Mouse (Mus musculus) neural tube, embryonic 12.5 days (tissue): ENCODE results near the gene Iqcf3. TPM values are rescaled to one million over a fixed set of nuclear protein-coding genes. Genes with fewer than 3 reads are reported as not detected.

ENCODE experiments used
- ATAC-seq: fragments of 200-750 bp; cut with Nextera tagmentation; 2 replicates; pipeline ENCODE4 v1.8.0; 2017; ENCODE audit warnings: low read depth, mild to moderate bottlenecking, moderate TSS enrichment, moderate library complexity; ENCODE audit not compliant: low FRiP score
- H3K27ac ChIP-seq: fragments of 300-500 bp; sonication (generic); 2 replicates; pipeline ENCODE4 v1.5.1; 2016
- H3K27me3 ChIP-seq: fragments of 300-500 bp; sonication (generic); replicated peaks from 2 replicates; pipeline ENCODE4 v1.6.1; 2016; ENCODE audit warnings: mild to moderate bottlenecking
- H3K36me3 ChIP-seq: fragments of 300-500 bp; sonication (generic); 2 replicates; pipeline ENCODE4 v1.6.1; 2016; ENCODE audit warnings: mild to moderate bottlenecking
- H3K4me1 ChIP-seq: fragments of 300-500 bp; sonication (generic); 2 replicates; pipeline ENCODE4 v1.6.1; 2016
- H3K4me2 ChIP-seq: fragments of 300-500 bp; sonication (generic); replicated peaks from 2 replicates; pipeline ENCODE4 v1.6.1; 2016; ENCODE audit warnings: mild to moderate bottlenecking
- H3K4me3 ChIP-seq: fragments of 300-500 bp; sonication (generic); 2 replicates; pipeline ENCODE4 v1.5.1; 2016
- H3K9ac ChIP-seq: fragments of 300-500 bp; sonication (generic); 2 replicates; pipeline ENCODE4 v1.6.1; 2016; ENCODE audit warnings: mild to moderate bottlenecking
- H3K9me3 ChIP-seq: fragments of 300-500 bp; sonication (generic); 2 replicates; pipeline ENCODE4 v1.6.1; 2016; ENCODE audit warnings: mild to moderate bottlenecking
- WGBS: fragments of 180-500 bp; shearing (Covaris S2); methylation state at CpG from one replicate; pipeline ENCODE4 v1.1.7; 2016; 5-methylcytosine and 5-hydroxymethylcytosine counted together
- polyA plus RNA-seq: library from polyadenylated mRNA; unstranded; fragments of >200 nt; fragmentation: Nextera tagmentation; extraction: Ambion mirVana; gene quantifications from 2 replicates; pipeline ENCODE4 v1.2.1, GENCODE M21; 2016

Gene Iqcf3
- polyA plus RNA-seq, 1 experiment from 2014 or later, result not detected

DNA sequence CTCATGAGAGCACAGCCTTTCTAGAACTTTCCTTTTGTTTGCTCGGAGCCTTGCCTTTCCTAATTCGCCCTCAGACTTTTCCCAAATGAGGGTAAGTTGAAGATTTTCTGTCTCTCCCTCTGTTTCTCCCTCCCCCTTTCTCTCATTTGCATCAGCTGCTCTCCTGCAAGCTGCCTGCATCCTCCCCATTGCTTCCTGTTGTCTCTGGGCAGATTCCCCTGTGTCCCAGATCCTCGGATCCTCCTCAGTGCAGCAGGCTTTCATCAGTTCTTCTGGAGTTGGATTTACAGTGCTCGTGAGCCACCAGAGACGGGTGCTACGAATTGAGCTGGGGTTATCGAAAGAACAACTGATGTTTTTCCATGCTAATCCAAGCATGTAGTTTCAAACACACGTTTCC, 2.6 kb upstream of the Iqcf3 start:
- Histone ChIP-seq H3K4me3 (no peak overlapping the region), H3K27me3 (no peaks in the 10 kb centered on the region), H3K9me3 (no peaks in the 10 kb centered on the region), H3K27ac (no peak overlapping the region), H3K9ac (no peak overlapping the region), H3K36me3 (no peaks in the 10 kb centered on the region), H3K4me1 (no peaks in the 10 kb centered on the region), H3K4me2 (no peak overlapping the region)
- WGBS, result 77% methylated on average over 8 of the region's 8 CpGs
- ATAC-seq, result no peak

GRCm38 (mm10) chr9:106562291-106562690, 860 bp upstream of the Iqcf3 start:
- Histone ChIP-seq H3K4me1 (no peaks in the 10 kb centered on the region), H3K9ac (no peak overlapping the region), H3K9me3 (no peaks in the 10 kb centered on the region), H3K4me3 (no peak overlapping the region), H3K36me3 (no peaks in the 10 kb centered on the region), H3K4me2 (no peak overlapping the region), H3K27me3 (no peaks in the 10 kb centered on the region), H3K27ac (no peak overlapping the region)
- 90% methylated on average over 11 of the region's 11 CpGs for WGBS
- ATAC-seq, result no peak

- Histone ChIP-seq H3K27ac (no peak overlapping the region), H3K4me3 (no peak overlapping the region), H3K27me3 (no peaks in the 10 kb centered on the region), H3K9me3 (no peaks in the 10 kb centered on the region), H3K4me2 (no peak overlapping the region), H3K4me1 (no peaks in the 10 kb centered on the region), H3K36me3 (no peaks in the 10 kb centered on the region), H3K9ac (no peak overlapping the region)
- ATAC-seq, result no peak
- WGBS, result 89% methylated on average over 11 of the region's 11 CpGs
Measured at GRCm38 (mm10) chr9:106534975-106535374, 26.5 kb downstream of the Iqcf3 start.

DNA sequence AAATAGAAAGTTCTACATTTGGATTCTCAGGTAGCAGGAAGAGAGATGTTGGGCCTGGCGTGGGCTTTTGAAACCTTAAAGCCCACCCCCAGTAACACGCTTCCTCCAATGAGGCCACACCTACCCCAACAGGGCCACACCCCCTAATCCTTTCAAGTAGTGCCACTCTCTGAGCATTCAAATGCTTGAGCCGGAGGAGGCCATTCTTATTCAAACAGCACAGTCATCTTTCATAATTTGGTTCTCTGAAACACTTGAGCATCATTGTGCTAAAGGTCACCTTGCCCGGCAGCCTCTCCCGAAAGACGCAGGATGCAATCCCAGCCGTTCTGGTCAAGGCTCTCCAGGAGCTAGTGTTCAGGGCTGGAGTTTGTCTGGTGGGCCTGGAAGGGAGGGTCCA, 27.1 kb downstream of the Iqcf3 start:
- Histone ChIP-seq H3K4me1 (no peaks in the 10 kb centered on the region), H3K36me3 (no peaks in the 10 kb centered on the region), H3K27ac (no peak overlapping the region), H3K9me3 (no peaks in the 10 kb centered on the region), H3K9ac (no peak overlapping the region), H3K4me2 (no peak overlapping the region), H3K27me3 (no peaks in the 10 kb centered on the region), H3K4me3 (no peak overlapping the region)
- no peak for ATAC-seq
- 92% methylated on average over 7 of the region's 7 CpGs for WGBS

- Histone ChIP-seq H3K4me3 (no peak overlapping the region), H3K4me2 (no peak overlapping the region), H3K36me3 (no peaks in the 10 kb centered on the region), H3K27ac (no peak overlapping the region), H3K9ac (no peak overlapping the region), H3K4me1 (no peaks in the 10 kb centered on the region), H3K27me3 (no peaks in the 10 kb centered on the region), H3K9me3 (no peaks in the 10 kb centered on the region)
- 24% methylated on average over 3 of the region's 3 CpGs for WGBS
- no peak for ATAC-seq
Measured at GRCm38 (mm10) chr9:106531833-106532232, 29.6 kb downstream of the Iqcf3 start.

DNA sequence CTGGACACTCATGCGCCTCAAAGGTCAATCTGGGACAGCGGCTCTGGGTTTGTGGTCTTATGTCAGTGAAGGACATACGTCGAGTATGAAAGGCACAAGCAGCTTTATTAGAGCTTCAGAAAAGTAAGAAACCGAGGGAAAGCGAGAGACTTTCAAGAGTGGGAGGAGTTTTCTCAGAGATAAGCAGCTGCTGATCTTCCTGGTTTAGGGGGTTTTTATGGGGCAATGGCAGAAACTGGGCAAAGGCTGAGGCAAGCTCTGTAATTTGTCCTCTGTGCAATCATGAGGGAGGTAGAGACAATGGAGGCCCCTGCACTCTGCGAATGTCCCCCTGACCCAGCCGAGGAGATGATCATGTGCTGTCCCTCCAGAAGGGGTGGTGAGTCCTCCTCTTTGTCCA, 41.5 kb downstream of the Iqcf3 start:
- 81% methylated on average over 8 of the region's 8 CpGs for WGBS
- no peaks in the 10 kb centered on the region for H3K4me1 ChIP-seq
- no peaks in the 10 kb centered on the region for H3K27me3 ChIP-seq
- H3K9me3 ChIP-seq, result no peaks in the 10 kb centered on the region
- no peak overlapping the region for H3K4me3 ChIP-seq
- no peak overlapping the region for H3K27ac ChIP-seq
- H3K4me2 ChIP-seq, result no peak overlapping the region
- no peak for ATAC-seq
- H3K36me3 ChIP-seq, result no peaks in the 10 kb centered on the region
- H3K9ac ChIP-seq, result no peak overlapping the region

GRCm38 (mm10) chr9:106519433-106519832, 42.0 kb downstream of the Iqcf3 start:
- WGBS, result 76% methylated on average over 2 of the region's 2 CpGs
- no peak for ATAC-seq
- H3K27me3 ChIP-seq, result no peaks in the 10 kb centered on the region

GRCm38 (mm10) chr9:106514273-106514672, 47.2 kb downstream of the Iqcf3 start, which contains the start of gene Iqcf5:
Gene Iqcf5, plus strand, starts transcription at chr9:106514573.
- H3K4me1 ChIP-seq, result no peaks in the 10 kb centered on the region
- WGBS, result 92% methylated on average over 4 of the region's 4 CpGs
- H3K9ac ChIP-seq, result no peak within 1 kb of the TSS
- no peak within 1 kb of the TSS for H3K27ac ChIP-seq
- no peak for ATAC-seq
- H3K4me3 ChIP-seq, result no peak within 1 kb of the TSS
- H3K36me3 ChIP-seq, result no peaks in the 10 kb centered on the region
- no peaks in the 10 kb centered on the region for H3K27me3 ChIP-seq
- H3K9me3 ChIP-seq, result no peaks in the 10 kb centered on the region
- H3K4me2 ChIP-seq, result no peak within 1 kb of the TSS

More at GRCm38 (mm10) chr9:106519433-106519832, 42.0 kb downstream of the Iqcf3 start:
- Histone ChIP-seq H3K4me3 (no peak overlapping the region), H3K4me2 (no peak overlapping the region), H3K9ac (no peak overlapping the region), H3K36me3 (no peaks in the 10 kb centered on the region), H3K27ac (no peak overlapping the region), H3K9me3 (no peaks in the 10 kb centered on the region), H3K4me1 (no peaks in the 10 kb centered on the region)

DNA sequence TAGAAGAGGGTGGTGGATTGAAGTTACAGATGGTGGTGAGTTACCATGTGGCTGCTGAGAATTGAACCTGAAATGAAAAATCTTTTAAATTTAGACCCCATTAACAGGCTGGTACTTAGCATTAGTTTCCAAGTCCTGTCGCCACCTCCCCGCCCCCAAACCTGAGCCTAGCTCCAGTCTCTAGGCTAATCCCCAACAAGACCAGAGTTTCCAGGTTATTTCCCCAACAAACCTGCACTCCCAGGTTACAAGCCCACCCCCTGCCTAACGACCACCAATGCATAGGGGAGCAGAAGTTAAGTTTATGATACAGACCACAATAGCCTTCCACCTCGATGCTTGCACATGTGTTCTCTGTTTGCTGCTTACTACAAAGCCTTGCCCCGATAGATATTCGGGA, 47.9 kb downstream of the Iqcf3 start:
- Histone ChIP-seq H3K4me2 (no peak overlapping the region), H3K9ac (no peak overlapping the region), H3K9me3 (no peaks in the 10 kb centered on the region), H3K4me3 (no peak overlapping the region), H3K27ac (no peak overlapping the region), H3K4me1 (no peaks in the 10 kb centered on the region), H3K36me3 (no peaks in the 10 kb centered on the region), H3K27me3 (no peaks in the 10 kb centered on the region)
- ATAC-seq, result no peak
- WGBS, result 75% methylated on average over 6 of the region's 6 CpGs

GRCm38 (mm10) chr9:106512729-106513450, 48.5 kb downstream of the Iqcf3 start:
- no peaks in the 10 kb centered on the region for H3K36me3 ChIP-seq
- 76% methylated on average over 13 of the region's 13 CpGs for WGBS
- no peak overlapping the region for H3K4me2 ChIP-seq
- H3K27me3 ChIP-seq, result no peaks in the 10 kb centered on the region
- no peak overlapping the region for H3K4me3 ChIP-seq
- H3K9ac ChIP-seq, result no peak overlapping the region
- no peak for ATAC-seq
- no peaks in the 10 kb centered on the region for H3K9me3 ChIP-seq
- no peak overlapping the region for H3K27ac ChIP-seq
- H3K4me1 ChIP-seq, result no peaks in the 10 kb centered on the region

DNA sequence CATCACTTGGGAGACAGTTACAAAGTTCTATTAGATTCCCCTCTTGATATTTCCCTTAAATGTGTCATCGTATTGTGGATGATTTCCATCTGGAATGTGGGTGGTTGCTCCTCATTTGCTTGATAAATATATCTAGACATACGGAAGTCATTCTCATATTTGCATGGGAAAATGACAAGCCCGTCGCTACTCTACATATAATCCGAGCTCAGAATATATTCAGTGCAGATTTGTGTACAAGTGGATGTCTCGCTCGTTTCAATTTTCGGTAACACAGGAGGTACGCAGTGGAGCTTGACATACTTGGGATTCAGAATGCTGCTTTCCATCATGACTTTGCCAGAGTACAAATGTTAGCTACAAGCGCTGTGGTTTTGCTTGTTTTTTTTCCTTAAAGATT, 52.1 kb downstream of the Iqcf3 start:
- Histone ChIP-seq H3K4me2 (no peak overlapping the region), H3K36me3 (no peaks in the 10 kb centered on the region), H3K27me3 (no peaks in the 10 kb centered on the region), H3K9me3 (no peaks in the 10 kb centered on the region), H3K4me1 (no peaks in the 10 kb centered on the region), H3K9ac (no peak overlapping the region), H3K27ac (no peak overlapping the region), H3K4me3 (no peak overlapping the region)
- ATAC-seq, result no peak
- 92% methylated on average over 10 of the region's 10 CpGs for WGBS

- Histone ChIP-seq H3K9me3 (no peaks in the 10 kb centered on the region), H3K4me3 (no peak overlapping the region), H3K4me2 (no peak overlapping the region), H3K4me1 (no peaks in the 10 kb centered on the region), H3K27ac (no peak overlapping the region), H3K9ac (no peak overlapping the region), H3K27me3 (0 out of 2 replicates have a peak, but pooled peaks cover 3% of the 10 kb centered on the region), H3K36me3 (no peaks in the 10 kb centered on the region)
- ATAC-seq, result no peak
- 71% methylated on average over 6 of the region's 6 CpGs for WGBS
Measured at GRCm38 (mm10) chr9:106504246-106504645, 57.2 kb downstream of the Iqcf3 start.

GRCm38 (mm10) chr9:106501846-106502245, 59.6 kb downstream of the Iqcf3 start:
- no peak overlapping the region for H3K4me2 ChIP-seq
- 89% methylated on average over 22 of the region's 22 CpGs for WGBS
- H3K27ac ChIP-seq, result no peak overlapping the region
- H3K4me1 ChIP-seq, result no peaks in the 10 kb centered on the region
- no peak overlapping the region for H3K9ac ChIP-seq
- H3K36me3 ChIP-seq, result no peaks in the 10 kb centered on the region
- ATAC-seq, result no peak
- H3K27me3 ChIP-seq, result 0 out of 2 replicates have a peak, but pooled peaks cover 3% of the 10 kb centered on the region
- no peak overlapping the region for H3K4me3 ChIP-seq
- H3K9me3 ChIP-seq, result no peaks in the 10 kb centered on the region
